Mouse (Mus musculus): ENCODE measurements around the gene Ppp1r21. TPM values are rescaled to one million over a fixed set of nuclear protein-coding genes. Genes with fewer than 3 reads are reported as not detected.

The Ppp1r21 gene
- polyA plus RNA-seq, 1 experiment from 2014 or later, result 27.6 TPM

DNA sequence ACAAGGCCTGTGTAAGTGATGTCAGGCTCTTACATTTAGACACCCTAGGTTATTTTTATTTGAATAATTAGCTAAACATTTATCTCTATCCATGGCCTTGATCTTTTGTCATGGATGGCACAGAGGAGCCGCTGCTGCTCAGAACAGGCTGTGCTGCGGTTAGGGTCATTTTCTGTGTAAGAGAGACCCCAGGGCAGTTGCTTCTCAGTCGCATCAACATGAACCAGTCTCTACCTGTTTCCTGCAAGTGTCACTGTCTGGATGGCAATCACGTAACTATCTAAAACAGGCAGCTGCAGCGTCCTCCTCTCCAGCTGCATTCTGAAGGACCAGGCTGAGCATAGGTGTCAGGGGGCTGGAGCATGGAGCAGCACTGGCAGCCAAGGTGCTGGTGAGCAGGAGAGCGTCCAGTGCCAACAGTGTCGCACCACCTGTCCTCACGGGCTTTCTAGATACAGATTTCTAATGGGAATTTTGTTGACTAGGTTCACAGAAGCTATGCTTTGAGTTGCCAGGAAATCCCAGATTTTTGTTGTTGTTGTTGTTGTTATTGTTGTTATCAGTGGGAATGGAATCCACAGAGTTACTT, 8.0 kb downstream of the Ppp1r21 start:
- H3K9ac ChIP-seq (ENCODE audit: low read depth, low read length), result no peak overlapping the region
- DNase-seq (ENCODE audit: low spot score) (no peak), ATAC-seq (replicated peaks; ENCODE audit: low FRiP score, low read depth) (no peak)
- H3K27me3 ChIP-seq (ENCODE audit: insufficient read depth, low read length), result no peaks in the 10 kb centered on the region
- no peaks in the 10 kb centered on the region for H3K9me3 ChIP-seq (replicated peaks; ENCODE audit: low read length)
- H3K27ac ChIP-seq, result no peak overlapping the region
- TF ChIP-seq CTCF (IDR thresholded peaks at IDR 0.05; ENCODE audit: low read depth), result no peak
- no peaks in the 10 kb centered on the region for H3K36me3 ChIP-seq (ENCODE audit: insufficient read depth, low read length)
- WGBS, result 95% methylated on average over 8 of the region's 8 CpGs
- peaks cover 9% of the 10 kb centered on the region; the same call in 1 of the 2 replicates for H3K4me1 ChIP-seq (replicated peaks; ENCODE audit: insufficient read depth, low read length)
- no peak overlapping the region for H3K4me2 ChIP-seq (ENCODE audit: low read length)
- no peak overlapping the region for H3K4me3 ChIP-seq (replicated peaks; ENCODE audit: low read depth, low read length)

DNA sequence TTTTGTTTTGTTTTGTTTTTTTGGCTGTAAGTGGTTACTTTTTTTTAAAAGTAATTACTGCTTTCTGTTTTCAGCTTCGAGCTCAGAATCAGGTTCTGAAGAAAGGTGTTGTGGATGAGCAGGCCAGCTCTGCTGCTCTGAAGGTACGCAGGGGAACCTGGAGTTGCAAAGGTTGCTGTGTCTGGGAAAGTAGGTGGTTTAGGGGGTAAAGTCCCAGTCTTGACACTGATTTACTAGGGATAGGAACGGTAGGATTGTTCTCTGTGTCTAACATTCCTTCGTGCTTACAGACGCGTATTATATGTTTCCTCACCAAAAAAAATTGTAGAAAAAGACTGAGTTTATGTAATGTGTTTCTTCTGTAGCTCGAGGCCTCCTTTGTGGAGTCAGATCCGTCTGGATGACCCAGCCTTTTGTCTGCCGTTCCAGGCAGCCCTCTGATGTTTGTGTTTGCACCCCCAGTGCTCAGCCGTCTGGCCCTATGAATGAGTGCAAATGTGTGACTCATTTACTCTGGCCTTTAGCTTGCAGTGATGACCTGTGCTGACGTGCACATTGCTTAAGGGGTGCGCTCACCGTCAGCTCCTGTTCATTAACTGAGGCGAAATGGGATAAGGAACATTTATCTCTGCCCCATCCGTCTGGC, 13.0 kb downstream of the Ppp1r21 start:
- no peaks in the 10 kb centered on the region for H3K9me3 ChIP-seq (replicated peaks; ENCODE audit: low read length)
- DNase-seq (ENCODE audit: low spot score), result peak; percentile 38
- no peak overlapping the region for H3K4me3 ChIP-seq (replicated peaks; ENCODE audit: low read depth, low read length)
- peaks cover 14% of the 10 kb centered on the region; the same call in 1 of the 2 replicates for H3K36me3 ChIP-seq (ENCODE audit: insufficient read depth, low read length)
- peak overlapping the region; percentile 75; the same call in 1 of the 2 replicates for H3K27ac ChIP-seq
- no peak overlapping the region for H3K9ac ChIP-seq (ENCODE audit: low read depth, low read length)
- ATAC-seq (replicated peaks; ENCODE audit: low FRiP score, low read depth), result peak; percentile 94
- H3K4me1 ChIP-seq (replicated peaks; ENCODE audit: insufficient read depth, low read length), result no peaks in the 10 kb centered on the region
- H3K4me2 ChIP-seq (ENCODE audit: low read length), result no peak overlapping the region
- H3K27me3 ChIP-seq (ENCODE audit: insufficient read depth, low read length), result no peaks in the 10 kb centered on the region
- 31% methylated on average over 15 of the region's 15 CpGs for WGBS
- TF ChIP-seq CTCF (IDR thresholded peaks at IDR 0.05; ENCODE audit: low read depth), result no peak

DNA sequence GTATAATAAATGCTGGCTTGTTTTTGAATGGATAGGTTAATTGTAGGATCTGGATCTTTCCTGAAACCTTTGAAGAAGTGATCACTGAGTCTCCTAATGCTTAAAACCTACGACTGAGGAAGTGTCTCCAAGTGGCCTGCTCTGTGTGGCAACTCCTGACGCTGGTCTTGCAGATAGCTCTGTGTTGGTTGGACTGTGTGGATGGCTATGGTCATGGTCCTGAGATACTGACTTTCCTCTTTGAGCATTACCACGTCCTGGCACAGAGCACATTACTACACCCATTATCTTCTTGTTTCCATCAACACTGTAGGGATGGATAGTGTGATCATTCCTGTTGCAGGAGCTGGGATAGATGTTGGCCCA, 13.5 kb downstream of the Ppp1r21 start:
- ATAC-seq (replicated peaks; ENCODE audit: low FRiP score, low read depth) (peak; percentile 13; the same call in 1 of the 2 replicates), DNase-seq (ENCODE audit: low spot score) (no peak)
- no peak for TF ChIP-seq CTCF (IDR thresholded peaks at IDR 0.05; ENCODE audit: low read depth)
- Histone ChIP-seq H3K9me3 (replicated peaks; ENCODE audit: low read length) (no peaks in the 10 kb centered on the region), H3K4me2 (ENCODE audit: low read length) (no peak overlapping the region), H3K9ac (ENCODE audit: low read depth, low read length) (no peak overlapping the region), H3K4me1 (replicated peaks; ENCODE audit: insufficient read depth, low read length) (no peaks in the 10 kb centered on the region), H3K27me3 (ENCODE audit: insufficient read depth, low read length) (no peaks in the 10 kb centered on the region), H3K4me3 (replicated peaks; ENCODE audit: low read depth, low read length) (no peak overlapping the region), H3K27ac (peak overlapping the region; percentile 75), H3K36me3 (ENCODE audit: insufficient read depth, low read length) (peaks cover 14% of the 10 kb centered on the region; the same call in 1 of the 2 replicates)
- WGBS, result 64% methylated on average over 3 of the region's 3 CpGs

DNA sequence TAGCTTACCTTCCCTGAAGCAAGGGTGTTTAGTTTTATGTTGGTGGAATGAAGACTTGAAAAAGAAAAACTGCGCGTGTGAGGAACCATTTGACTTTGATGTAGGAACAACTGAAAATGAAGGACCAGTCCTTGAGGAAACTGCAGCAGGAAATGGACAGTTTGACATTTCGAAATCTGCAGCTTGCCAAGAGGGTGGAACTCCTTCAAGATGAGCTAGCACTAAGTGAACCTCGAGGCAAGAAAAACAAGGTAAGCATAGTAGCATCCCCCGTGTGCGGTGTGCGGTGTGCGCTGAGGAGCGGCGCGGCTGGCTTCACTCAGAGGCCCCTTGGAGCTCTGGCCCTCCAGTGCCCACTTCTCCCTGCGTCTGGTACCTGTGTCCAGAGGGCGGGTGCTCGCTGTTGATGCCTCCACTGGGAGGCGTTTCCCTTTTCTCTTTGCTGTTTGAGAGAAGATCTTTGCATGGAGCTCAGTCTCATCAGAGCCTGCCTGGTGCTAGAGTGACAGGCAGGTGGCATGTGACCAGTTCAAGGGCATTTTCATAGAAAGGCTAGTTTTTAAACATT, 15.4 kb downstream of the Ppp1r21 start:
- DNase-seq (ENCODE audit: low spot score) (no peak), ATAC-seq (replicated peaks; ENCODE audit: low FRiP score, low read depth) (no peak)
- Histone ChIP-seq H3K4me1 (replicated peaks; ENCODE audit: insufficient read depth, low read length) (no peaks in the 10 kb centered on the region), H3K4me3 (replicated peaks; ENCODE audit: low read depth, low read length) (no peak overlapping the region), H3K9ac (ENCODE audit: low read depth, low read length) (no peak overlapping the region), H3K9me3 (replicated peaks; ENCODE audit: low read length) (no peaks in the 10 kb centered on the region), H3K4me2 (ENCODE audit: low read length) (no peak overlapping the region), H3K27ac (no peak overlapping the region), H3K27me3 (ENCODE audit: insufficient read depth, low read length) (no peaks in the 10 kb centered on the region), H3K36me3 (ENCODE audit: insufficient read depth, low read length) (peaks cover 20% of the 10 kb centered on the region; the same call in 1 of the 2 replicates)
- 80% methylated on average over 15 of the region's 15 CpGs for WGBS
- no peak for TF ChIP-seq CTCF (IDR thresholded peaks at IDR 0.05; ENCODE audit: low read depth)

DNA sequence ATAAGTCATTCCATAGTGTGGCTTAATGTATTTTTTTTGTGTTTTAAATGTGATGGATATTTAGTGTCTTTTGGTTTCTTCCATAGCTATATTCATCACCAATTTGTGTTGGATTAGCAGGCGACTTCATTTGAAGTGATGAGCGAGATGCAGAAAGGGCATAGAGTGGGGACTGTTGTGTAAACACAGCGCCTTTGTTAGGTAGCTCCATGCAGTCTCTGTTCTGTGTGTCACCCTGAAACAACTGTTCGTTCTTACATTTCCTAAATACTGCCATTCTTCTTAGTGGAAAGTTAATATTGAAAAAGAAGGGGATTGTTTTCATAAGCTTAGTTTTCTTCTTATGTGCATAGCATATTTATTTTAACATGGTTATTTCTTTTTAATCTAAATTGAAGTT, 16.8 kb downstream of the Ppp1r21 start:
- no peak overlapping the region for H3K9ac ChIP-seq (ENCODE audit: low read depth, low read length)
- no peak for ATAC-seq (replicated peaks; ENCODE audit: low FRiP score, low read depth)
- H3K36me3 ChIP-seq (ENCODE audit: insufficient read depth, low read length), result peaks cover 20% of the 10 kb centered on the region; the same call in 1 of the 2 replicates
- H3K4me2 ChIP-seq (ENCODE audit: low read length), result no peak overlapping the region
- TF ChIP-seq CTCF (IDR thresholded peaks at IDR 0.05; ENCODE audit: low read depth), result no peak
- H3K27ac ChIP-seq, result no peak overlapping the region
- H3K9me3 ChIP-seq (replicated peaks; ENCODE audit: low read length), result no peaks in the 10 kb centered on the region
- H3K4me1 ChIP-seq (replicated peaks; ENCODE audit: insufficient read depth, low read length), result no peaks in the 10 kb centered on the region
- no peak overlapping the region for H3K4me3 ChIP-seq (replicated peaks; ENCODE audit: low read depth, low read length)
- no peak for DNase-seq (ENCODE audit: low spot score)
- 88% methylated on average over 4 of the region's 4 CpGs for WGBS
- no peaks in the 10 kb centered on the region for H3K27me3 ChIP-seq (ENCODE audit: insufficient read depth, low read length)

DNA sequence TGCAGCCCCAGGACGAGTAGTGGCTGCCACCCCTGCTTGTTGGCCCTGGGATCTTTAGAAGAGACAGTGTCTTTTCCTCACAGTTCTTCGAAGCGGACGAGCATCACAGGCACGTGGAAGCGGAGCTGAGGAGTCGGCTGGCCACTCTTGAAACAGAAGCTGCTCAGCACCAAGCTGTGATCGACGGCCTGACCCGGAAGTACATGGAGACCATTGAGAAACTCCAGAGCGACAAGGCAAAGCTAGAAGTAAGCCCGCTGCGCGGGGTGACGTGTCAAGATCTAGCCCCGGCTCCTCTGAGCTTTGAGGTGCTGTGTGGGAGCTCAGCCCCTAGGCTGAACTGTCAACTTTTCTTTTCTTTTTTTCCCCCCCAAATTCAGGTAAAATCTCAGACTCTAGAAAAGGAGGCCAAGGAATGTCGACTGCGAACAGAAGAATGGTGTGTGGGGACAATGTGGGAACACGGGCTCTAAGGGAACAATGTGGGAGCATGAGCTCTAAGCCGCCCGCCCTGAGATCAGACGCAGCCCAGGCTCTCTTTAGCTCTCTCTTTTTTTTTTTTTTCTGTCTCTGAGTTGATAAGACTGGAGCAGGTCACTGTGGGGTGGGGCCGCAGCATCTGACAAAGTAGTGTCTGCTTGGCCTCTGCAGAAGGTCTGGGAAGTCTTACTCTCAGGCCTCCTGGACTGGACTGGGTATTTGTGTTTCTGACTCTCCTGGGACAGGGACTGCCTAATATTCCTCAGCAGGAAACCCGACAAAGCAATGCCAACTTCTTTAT, 19.7 kb downstream of the Ppp1r21 start:
- Histone ChIP-seq H3K9ac (ENCODE audit: low read depth, low read length) (no peak overlapping the region), H3K9me3 (replicated peaks; ENCODE audit: low read length) (no peaks in the 10 kb centered on the region), H3K36me3 (ENCODE audit: insufficient read depth, low read length) (peaks cover 18% of the 10 kb centered on the region; the same call in 1 of the 2 replicates), H3K27me3 (ENCODE audit: insufficient read depth, low read length) (no peaks in the 10 kb centered on the region), H3K4me1 (replicated peaks; ENCODE audit: insufficient read depth, low read length) (no peaks in the 10 kb centered on the region), H3K4me2 (ENCODE audit: low read length) (no peak overlapping the region), H3K4me3 (replicated peaks; ENCODE audit: low read depth, low read length) (no peak overlapping the region), H3K27ac (no peak overlapping the region)
- no peak for TF ChIP-seq CTCF (IDR thresholded peaks at IDR 0.05; ENCODE audit: low read depth)
- ATAC-seq (replicated peaks; ENCODE audit: low FRiP score, low read depth) (no peak), DNase-seq (ENCODE audit: low spot score) (no peak)
- whole genome bisulfite sequencing, result 89% methylated on average over 24 of the region's 24 CpGs

All from kidney, postnatal 0 days (tissue).